Mouse (Mus musculus): ENCODE measurements around the gene Rin2. TPM values are rescaled to one million over a fixed set of nuclear protein-coding genes. Genes with fewer than 3 reads are reported as not detected.

Gene Rin2
- polyA plus RNA-seq, 1 experiment from 2014 or later = 55.2 TPM

- Histone ChIP-seq H3K4me2 (replicated peaks; ENCODE audit: low read depth, low read length) (no peak overlapping the region), H3K36me3 (ENCODE audit: insufficient read depth, low read length) (peaks cover 6% of the 10 kb centered on the region; the same call in 1 of the 2 replicates), H3K9ac (replicated peaks; ENCODE audit: low read depth) (no peak overlapping the region), H3K4me3 (ENCODE audit: low read depth, low read length) (no peak overlapping the region), H3K27ac (ENCODE audit: low read length) (peak overlapping the region; percentile 20), H3K9me3 (ENCODE audit: low read length) (no peaks in the 10 kb centered on the region), H3K4me1 (ENCODE audit: insufficient read depth, low read depth, low read length) (peaks cover 14% of the 10 kb centered on the region), H3K27me3 (replicated peaks; ENCODE audit: insufficient read depth, low read length) (no peaks in the 10 kb centered on the region)
- TF ChIP-seq CTCF (IDR thresholded peaks at IDR 0.05) (no peak), EP300 (IDR thresholded peaks at IDR 0.05) (no peak)
- DNase-seq (ENCODE audit: low spot score) (no peak), ATAC-seq (no peak)
- whole genome bisulfite sequencing = 73% methylated on average over 10 of the region's 10 CpGs
These were observed 174.3 kb downstream of the Rin2 start for GRCm38 (mm10) chr2:145849170-145849905.

- no peaks in the 10 kb centered on the region; the same call in 1 of the 2 replicates for H3K36me3 ChIP-seq (ENCODE audit: insufficient read depth, low read length)
- TF ChIP-seq CTCF (IDR thresholded peaks at IDR 0.05) = no peak
- TF ChIP-seq EP300 (IDR thresholded peaks at IDR 0.05) = peak; percentile 85
- no peak overlapping the region for H3K4me3 ChIP-seq (ENCODE audit: low read depth, low read length)
- ATAC-seq = peak; percentile 88
- no peaks in the 10 kb centered on the region for H3K9me3 ChIP-seq (ENCODE audit: low read length)
- peak overlapping the region; percentile 16 for H3K27ac ChIP-seq (ENCODE audit: low read length)
- peaks cover 9% of the 10 kb centered on the region; the same call in 1 of the 2 replicates for H3K4me1 ChIP-seq (ENCODE audit: insufficient read depth, low read depth, low read length)
- no peak overlapping the region for H3K4me2 ChIP-seq (replicated peaks; ENCODE audit: low read depth, low read length)
- no peak overlapping the region for H3K9ac ChIP-seq (replicated peaks; ENCODE audit: low read depth)
- 33% methylated on average over 4 of the region's 4 CpGs for WGBS
- peak; percentile 90 for DNase-seq (ENCODE audit: low spot score)
- H3K27me3 ChIP-seq (replicated peaks; ENCODE audit: insufficient read depth, low read length) = no peaks in the 10 kb centered on the region
These were observed 175.8 kb downstream of the Rin2 start for GRCm38 (mm10) chr2:145850779-145851178.

- peaks cover 21% of the 10 kb centered on the region; the same call in 1 of the 2 replicates for H3K4me1 ChIP-seq (ENCODE audit: insufficient read depth, low read depth, low read length)
- H3K27ac ChIP-seq (ENCODE audit: low read length) = peak overlapping the region; percentile 45
- no peak overlapping the region for H3K9ac ChIP-seq (replicated peaks; ENCODE audit: low read depth)
- 0 out of 2 replicates have a peak, but pooled peaks have one; percentile 6 for ATAC-seq
- peak; percentile 69 for TF ChIP-seq EP300 (IDR thresholded peaks at IDR 0.05)
- no peak for TF ChIP-seq CTCF (IDR thresholded peaks at IDR 0.05)
- 67% methylated on average over 9 of the region's 9 CpGs for WGBS
- H3K4me2 ChIP-seq (replicated peaks; ENCODE audit: low read depth, low read length) = no peak overlapping the region
- no peak overlapping the region for H3K4me3 ChIP-seq (ENCODE audit: low read depth, low read length)
- DNase-seq (ENCODE audit: low spot score) = peak; percentile 85
- no peaks in the 10 kb centered on the region for H3K27me3 ChIP-seq (replicated peaks; ENCODE audit: insufficient read depth, low read length)
- H3K36me3 ChIP-seq (ENCODE audit: insufficient read depth, low read length) = peaks cover 4% of the 10 kb centered on the region; the same call in 1 of the 2 replicates
- H3K9me3 ChIP-seq (ENCODE audit: low read length) = no peaks in the 10 kb centered on the region
These were observed 180.8 kb downstream of the Rin2 start for GRCm38 (mm10) chr2:145855831-145856230.

- peaks cover 4% of the 10 kb centered on the region; the same call in 1 of the 2 replicates for H3K36me3 ChIP-seq (ENCODE audit: insufficient read depth, low read length)
- no peak overlapping the region for H3K9ac ChIP-seq (replicated peaks; ENCODE audit: low read depth)
- TF ChIP-seq CTCF (IDR thresholded peaks at IDR 0.05) (no peak), EP300 (IDR thresholded peaks at IDR 0.05) (no peak)
- H3K4me1 ChIP-seq (ENCODE audit: insufficient read depth, low read depth, low read length) = peaks cover 21% of the 10 kb centered on the region
- ATAC-seq (no peak), DNase-seq (ENCODE audit: low spot score) (peak; percentile 43)
- H3K9me3 ChIP-seq (ENCODE audit: low read length) = no peaks in the 10 kb centered on the region
- H3K27ac ChIP-seq (ENCODE audit: low read length) = peak overlapping the region; percentile 40
- no peaks in the 10 kb centered on the region for H3K27me3 ChIP-seq (replicated peaks; ENCODE audit: insufficient read depth, low read length)
- no peak overlapping the region for H3K4me2 ChIP-seq (replicated peaks; ENCODE audit: low read depth, low read length)
- WGBS = 35% methylated on average over 8 of the region's 8 CpGs
- H3K4me3 ChIP-seq (ENCODE audit: low read depth, low read length) = no peak overlapping the region
These were observed 182.8 kb downstream of the Rin2 start for GRCm38 (mm10) chr2:145857864-145858263.

GRCm38 (mm10) chr2:145859442-145859931, 184.5 kb downstream of the Rin2 start:
- Histone ChIP-seq H3K9me3 (ENCODE audit: low read length) (no peaks in the 10 kb centered on the region), H3K36me3 (ENCODE audit: insufficient read depth, low read length) (peaks cover 4% of the 10 kb centered on the region; the same call in 1 of the 2 replicates), H3K4me1 (ENCODE audit: insufficient read depth, low read depth, low read length) (peaks cover 30% of the 10 kb centered on the region), H3K27ac (ENCODE audit: low read length) (peak overlapping the region; percentile 97), H3K4me2 (replicated peaks; ENCODE audit: low read depth, low read length) (peak overlapping the region; percentile 59), H3K27me3 (replicated peaks; ENCODE audit: insufficient read depth, low read length) (no peaks in the 10 kb centered on the region), H3K9ac (replicated peaks; ENCODE audit: low read depth) (peak overlapping the region; percentile 45; the same call in 1 of the 2 replicates), H3K4me3 (ENCODE audit: low read depth, low read length) (peak overlapping the region; percentile 49)
- ATAC-seq (peak; percentile 60), DNase-seq (ENCODE audit: low spot score) (peak; percentile 92)
- WGBS = 20% methylated on average over 7 of the region's 7 CpGs
- 0 out of 2 replicates have a peak, but pooled peaks have one; percentile 12 for TF ChIP-seq CTCF (IDR thresholded peaks at IDR 0.05)
- peak; percentile 55; the same call in 1 of the 2 replicates for TF ChIP-seq EP300 (IDR thresholded peaks at IDR 0.05)

Data from lung, postnatal 0 days (tissue).